Mouse (Mus musculus): ENCODE measurements around the gene Rbm7. TPM values are rescaled to one million over a fixed set of nuclear protein-coding genes. Genes with fewer than 3 reads are reported as not detected.

Rbm7 gene
- polyA plus RNA-seq (2015; fragmentation: Nextera tagmentation; extraction: Ambion mirVana), result 104 and 114 TPM in 2 replicates

DNA sequence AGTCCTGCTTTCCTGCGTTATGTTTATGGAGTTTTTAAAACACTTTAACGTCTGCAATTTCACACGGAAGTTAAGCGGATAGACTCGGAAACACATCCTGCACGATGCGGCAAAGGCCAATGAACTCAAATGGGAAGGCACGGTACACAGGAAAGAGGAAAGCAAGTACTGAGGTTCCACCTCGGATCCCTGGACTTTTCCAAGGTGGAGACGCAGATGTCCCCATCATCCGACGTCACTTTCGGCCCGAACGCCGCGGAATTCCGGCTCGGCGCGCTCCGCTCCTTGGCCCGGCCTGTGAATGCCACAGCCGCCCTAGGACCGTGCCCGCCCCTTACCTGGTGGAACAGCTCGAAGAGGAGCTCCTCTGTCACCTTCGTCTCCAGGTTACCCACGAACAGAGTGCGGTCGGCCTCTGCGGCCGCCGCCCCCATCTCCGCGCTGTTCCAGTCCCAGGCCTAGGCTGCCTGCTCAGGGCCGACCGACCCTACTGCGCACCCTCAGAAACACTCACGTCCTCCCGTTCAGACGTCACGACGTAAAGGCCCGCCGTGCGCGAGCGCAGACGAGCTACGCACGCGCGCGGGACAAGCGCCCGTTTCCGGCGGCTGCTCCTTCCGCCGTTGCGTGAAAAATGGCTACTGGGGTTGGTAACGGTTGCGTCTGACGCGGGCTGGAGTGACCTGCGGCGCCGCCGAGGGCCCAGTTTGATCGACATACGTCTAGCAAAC is at the start of gene Rbm7, which contains the start of gene Gm5617:
Gene Rbm7 (minus strand): TSS at position 483 of the 731 bp plus-strand sequence.
Gene Gm5617 (plus strand): TSS at position 626 of the 731 bp plus-strand sequence.

DNA sequence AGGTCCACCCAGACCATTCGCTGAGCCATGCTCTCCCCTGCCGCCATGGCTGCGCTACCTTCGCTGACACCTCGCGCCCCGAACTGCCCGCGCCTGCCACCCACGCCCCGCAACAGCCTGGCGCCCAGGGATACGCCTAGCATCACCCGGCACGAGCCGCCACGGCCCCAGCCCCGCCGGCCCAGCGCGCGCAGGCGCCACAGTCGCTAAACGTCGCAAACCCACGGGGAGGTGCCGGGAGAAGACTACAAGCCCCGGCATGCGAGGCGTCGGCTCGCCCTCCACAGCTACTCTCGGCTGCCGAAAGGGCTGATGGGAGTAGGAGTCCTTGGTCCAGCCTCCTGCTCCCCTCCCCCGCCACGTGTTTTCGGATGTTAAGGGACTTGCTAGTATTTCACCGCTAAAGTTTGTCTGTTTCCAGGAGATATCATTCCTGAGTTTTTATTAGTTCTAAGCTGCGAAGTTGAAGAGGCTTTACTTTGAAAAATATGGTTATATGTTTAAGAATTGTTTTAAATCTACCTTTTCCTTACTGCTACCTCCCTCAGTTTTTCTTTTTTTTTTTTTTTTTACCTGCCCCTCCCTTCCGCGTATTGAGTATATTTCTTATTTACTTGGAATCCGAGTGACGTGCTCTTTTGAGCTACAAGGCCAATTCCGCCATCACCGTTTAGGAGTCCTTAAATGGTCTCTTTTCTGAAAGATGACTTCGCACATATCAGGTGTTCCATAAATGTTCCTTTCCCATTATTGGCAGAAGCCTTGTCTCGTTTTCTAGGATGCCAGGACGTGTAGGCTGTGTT is 14.5 kb downstream of the Rbm7 start, which contains the start of gene Rexo2:
Gene Rexo2 (minus strand): TSS at position 213 of the 803 bp plus-strand sequence.

Small RNA genes within 50 kb of the gene (microRNA-seq; reads per million reads assigned to microRNA genes)
- gene Gm23653, result not detected

Other genes starting within 250 kb of the Rbm7 start
- 1.2 and 2.6 TPM in 2 replicates for gene Nxpe2, start 141.8 kb downstream of the Rbm7 start, polyA plus RNA-seq (2015; fragmentation: Nextera tagmentation; extraction: Ambion mirVana)
- 551 and 605 TPM in 2 replicates for gene Rexo2, start 14.7 kb downstream of the Rbm7 start, polyA plus RNA-seq (2015; fragmentation: Nextera tagmentation; extraction: Ambion mirVana)
- 45.9 and 47.4 TPM in 2 replicates for gene Gm5617, start 143 bp upstream of the Rbm7 start, polyA plus RNA-seq (2015; fragmentation: Nextera tagmentation; extraction: Ambion mirVana)
- 15.1 and 17.1 TPM in 2 replicates for gene Nnmt, start 109.9 kb upstream of the Rbm7 start, polyA plus RNA-seq (2015; fragmentation: Nextera tagmentation; extraction: Ambion mirVana)